Mouse (Mus musculus) ES-CJ7 (cell line): ENCODE measurements around the gene Etl4.

Source experiments
- DNase-seq: peaks from one replicate; pipeline ENCODE4 v3.0.0; 2011; ENCODE audit warnings: low read depth, low spot score

The Etl4 gene

DNA sequence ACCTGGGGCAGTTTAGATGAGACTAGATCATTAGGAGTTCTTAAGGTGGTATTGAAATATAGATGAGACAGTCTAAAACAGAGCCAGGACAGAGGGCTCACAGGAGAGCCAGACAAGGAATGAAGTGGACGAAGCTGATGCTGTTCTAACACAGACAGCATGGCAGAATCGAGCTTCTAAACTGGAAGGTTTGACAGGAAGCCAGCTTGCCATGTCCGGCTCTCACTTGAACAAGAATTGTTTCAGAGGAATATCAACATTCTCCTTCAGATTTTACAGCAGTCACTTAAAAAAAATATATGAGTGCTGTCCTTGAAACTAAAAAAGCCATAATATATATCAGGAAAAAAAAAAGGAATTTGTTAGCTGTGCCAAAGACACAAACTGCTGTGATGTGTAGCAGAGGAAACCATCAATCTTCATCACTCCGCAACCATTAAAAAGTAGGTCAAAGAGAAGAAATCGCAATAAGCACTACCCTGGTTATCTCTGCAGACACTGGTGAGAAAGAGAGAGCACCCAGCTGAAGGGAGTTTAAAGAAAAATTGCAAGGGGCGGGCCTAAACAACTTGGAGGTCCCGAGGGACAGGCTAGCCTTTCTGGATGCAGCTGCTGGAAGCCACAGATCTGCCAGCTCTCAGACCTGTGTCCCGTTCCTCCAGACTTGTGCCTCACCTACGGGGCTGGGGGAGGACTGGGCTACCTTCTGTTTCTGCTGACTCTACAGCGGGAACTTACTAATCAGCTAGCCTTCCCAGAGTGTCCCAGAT, 534.3 kb downstream of the Etl4 start:
- DNase-seq: peak; percentile 6

DNA sequence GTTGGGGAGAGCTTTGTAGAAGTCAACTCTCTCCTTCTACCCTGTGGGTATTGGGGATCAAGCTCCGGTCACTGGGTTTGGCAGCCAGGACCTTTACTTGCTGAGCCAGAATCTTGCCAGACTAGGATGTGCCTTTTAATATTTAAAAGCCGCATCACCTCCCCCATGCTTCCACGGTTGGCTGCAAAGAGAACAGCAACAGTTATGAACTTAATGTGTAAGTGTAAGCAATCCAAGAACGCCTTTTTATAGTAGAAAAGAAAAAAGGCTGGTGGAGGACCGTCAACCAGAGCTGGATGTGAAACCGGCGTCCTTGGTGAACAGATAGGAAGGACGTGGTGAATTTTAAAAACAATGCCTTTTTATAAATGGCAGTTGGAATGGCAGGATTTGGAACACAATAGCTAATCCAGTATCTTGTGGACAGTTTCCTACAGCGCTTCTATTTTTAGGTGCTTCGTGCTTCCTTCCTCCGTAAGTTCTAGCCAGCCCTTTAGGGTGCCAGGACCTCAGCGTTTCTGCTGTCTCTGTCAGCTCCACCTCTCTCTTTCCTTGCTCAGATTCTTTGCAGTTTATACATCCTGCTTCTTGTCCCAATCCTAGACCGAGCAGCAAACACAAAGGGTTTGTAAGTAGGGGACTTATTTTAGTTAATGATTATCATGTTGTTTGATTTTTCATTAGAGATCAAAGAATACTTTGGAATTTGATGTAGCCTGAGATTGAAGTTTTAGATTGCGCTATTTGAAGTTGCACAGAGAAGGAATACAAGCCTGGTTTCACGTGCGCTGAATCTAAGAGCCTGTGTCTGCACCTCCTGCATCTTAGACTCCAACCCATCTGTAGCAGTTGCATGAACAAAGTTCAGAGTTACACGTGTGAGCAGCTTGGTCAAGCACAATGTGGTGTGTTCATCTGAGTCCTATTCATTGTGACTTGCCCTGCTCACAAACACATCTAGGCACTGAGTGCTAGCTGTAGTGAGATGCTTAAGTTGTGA, 535.9 kb downstream of the Etl4 start:
- DNase-seq: peak; percentile 47

DNA sequence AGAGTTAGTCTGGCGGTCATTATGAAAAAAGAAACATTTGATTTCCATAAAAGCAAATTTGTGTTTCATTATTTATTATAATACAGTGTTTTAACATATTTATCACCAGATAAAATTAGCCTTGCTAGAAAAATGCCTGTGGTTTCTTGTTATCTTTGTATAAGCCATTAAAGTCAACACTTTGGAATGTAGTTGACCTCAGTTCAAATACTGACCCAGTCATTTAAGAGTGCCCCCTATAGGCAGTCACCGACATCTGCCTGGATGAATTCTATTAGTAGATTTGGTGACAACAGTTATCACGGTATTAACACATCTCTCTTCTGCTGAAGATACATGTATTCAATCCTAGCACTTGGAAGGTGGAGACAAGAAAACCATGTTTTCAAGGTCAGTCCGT, 536.6 kb downstream of the Etl4 start:
- DNase-seq: peak; percentile 42

DNA sequence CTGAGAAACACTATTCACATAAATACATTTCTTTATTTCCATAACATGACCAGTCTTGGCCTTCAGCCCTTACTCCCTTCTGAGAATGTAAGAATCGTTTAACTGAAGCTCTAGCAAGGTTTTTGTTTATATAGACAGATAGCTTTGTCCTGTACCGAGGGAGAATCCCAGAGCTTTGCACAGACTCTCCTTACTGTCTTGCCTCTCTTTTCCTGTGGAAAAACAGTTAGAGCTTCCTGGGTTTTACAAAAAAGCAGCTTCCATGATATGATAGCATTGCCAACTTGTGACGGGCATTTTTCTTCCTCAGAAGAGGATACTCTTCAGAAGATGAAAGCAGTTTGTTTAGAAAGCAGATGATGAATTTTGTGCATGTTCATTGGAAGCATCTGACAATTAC, 541.4 kb downstream of the Etl4 start:
- no peak for DNase-seq

DNA sequence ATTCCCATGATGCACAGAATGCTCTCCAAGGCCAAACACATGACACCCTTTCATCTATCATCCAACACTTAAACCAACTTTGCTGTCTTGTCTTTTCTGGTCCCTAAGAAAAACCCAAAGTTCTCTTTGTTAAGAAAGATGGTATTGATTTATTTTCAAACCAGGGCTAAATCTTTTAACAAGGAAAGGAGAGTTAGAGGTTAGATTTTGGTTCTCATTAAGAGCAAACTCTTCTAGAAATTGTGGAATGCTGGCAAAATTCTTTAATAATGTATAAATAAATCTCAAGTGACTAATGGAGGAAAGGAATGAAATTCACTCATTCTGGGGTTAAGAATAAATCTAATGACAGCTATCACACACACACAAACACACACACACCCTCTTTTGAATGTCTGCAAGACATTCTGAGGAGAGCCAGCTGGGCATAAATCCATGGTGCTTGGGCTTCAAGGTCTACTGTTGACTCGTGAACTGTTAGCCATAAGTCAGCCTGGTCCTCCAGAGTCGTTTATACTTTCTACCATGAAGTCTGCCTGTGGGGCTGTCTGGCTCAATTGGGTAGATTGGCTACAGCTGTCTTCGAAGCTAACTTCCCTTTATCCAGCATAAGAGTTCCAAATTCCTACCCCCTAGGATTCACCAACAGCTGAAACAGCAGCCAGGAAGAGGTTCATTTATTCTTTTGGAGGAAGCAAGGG, 544.1 kb downstream of the Etl4 start:
- DNase-seq: no peak

DNA sequence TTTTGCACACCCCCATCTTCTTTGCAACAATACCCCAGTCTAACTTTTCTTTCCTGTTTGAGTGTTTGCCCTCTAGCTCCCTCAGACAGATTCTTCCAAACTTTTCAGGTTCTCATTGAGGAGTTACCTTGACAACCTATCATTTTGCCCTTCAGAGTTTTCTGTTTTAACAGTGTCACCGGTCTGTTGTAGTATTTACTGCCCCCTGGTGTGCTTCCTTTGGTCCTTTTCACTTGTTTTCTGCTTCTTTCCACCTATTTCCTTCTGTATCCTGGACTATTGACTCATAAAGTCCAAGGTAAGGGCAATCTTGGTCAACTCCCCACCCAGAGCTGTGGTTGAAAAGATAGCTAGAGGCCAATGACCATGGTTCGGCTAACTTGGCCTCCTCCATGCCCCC, 569.6 kb downstream of the Etl4 start:
- DNase-seq: no peak

DNA sequence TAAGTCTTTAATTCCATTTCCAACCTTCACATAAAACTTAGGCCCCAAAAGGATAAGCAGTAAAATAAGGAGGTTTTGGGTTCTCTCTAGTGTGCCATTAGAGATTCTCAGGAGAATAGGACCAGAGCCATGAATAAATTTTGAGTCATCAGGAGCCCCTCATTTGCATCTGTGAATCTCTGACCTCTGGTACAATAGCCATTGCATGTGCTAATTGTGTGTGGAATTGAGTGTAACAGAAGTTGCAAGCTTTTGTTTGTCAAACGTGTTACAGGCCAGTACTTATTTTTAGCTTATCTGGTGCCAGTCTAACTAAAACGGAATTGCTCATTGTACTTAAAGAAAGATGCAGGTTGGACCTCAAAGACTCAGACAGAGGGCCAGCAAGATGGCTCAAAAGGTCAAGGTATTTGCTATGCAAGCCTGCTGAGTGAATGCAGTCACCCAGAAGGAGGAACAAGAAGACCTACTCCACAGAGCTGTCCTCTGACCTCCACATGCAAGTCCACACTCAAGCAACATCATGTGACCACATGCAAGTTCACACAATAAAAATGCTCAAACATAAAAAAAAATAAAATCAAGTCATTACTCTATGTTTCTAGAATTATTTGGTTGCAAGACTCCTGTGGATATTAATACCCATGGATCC, 576.7 kb downstream of the Etl4 start:
- peak; percentile 40 for DNase-seq

DNA sequence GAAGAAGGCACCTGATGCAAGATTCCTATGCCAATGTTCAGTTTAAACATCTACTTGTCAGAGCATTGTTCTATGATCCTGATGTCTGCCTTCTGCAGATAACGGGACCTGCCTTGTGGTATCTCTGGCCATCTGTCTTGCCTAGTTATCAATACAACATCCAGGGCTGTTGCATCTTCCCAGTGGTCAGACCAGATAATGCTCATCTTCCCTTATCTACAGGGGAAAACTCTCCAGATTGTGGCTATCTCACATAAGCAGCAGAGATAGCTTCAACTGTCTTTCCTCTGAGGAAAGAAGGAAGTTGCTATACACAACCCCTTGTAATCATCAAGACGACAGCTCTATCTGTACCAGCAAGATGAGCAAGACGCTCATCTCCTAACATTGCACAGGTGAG, 579.5 kb downstream of the Etl4 start:
- DNase-seq: no peak

DNA sequence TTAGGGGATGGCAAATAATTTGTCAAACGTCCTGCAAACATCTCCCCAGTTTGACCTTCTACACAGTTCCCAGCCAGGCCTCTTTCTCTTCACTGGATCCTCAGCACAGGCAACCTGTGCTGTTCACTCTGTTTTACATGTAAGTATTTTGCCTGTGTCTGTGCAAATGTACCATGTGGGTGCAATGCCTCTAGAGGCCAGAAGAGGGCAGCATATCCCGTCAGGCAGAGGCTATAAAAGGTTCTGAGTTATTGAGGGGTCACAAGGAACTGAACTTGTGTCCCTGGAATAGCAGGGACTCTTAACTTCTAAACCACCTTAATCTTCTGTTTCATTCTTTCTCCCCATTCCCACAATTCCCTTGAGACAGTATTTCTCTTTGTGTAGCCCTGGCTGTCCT, 582.5 kb downstream of the Etl4 start:
- peak; percentile 46 for DNase-seq

DNA sequence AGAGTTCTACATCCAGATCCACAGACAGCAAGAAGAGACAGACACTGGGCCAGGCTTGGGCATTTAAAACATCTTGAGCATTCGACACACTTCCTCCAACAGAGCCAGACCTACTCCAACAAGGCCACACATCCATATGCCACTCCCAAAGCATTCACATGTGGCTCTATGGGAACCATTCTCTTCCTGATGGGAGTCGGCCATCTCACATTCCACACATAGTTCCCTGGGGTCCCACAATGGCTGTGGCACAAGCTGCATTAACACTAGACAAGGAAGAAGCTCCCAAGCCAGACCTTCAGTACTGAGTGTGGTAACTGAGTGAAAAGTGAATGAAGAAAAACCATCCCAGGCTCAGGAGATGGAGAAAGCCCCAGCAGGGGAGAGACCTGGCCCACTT, 584.2 kb downstream of the Etl4 start:
- peak; percentile 89 for DNase-seq

DNA sequence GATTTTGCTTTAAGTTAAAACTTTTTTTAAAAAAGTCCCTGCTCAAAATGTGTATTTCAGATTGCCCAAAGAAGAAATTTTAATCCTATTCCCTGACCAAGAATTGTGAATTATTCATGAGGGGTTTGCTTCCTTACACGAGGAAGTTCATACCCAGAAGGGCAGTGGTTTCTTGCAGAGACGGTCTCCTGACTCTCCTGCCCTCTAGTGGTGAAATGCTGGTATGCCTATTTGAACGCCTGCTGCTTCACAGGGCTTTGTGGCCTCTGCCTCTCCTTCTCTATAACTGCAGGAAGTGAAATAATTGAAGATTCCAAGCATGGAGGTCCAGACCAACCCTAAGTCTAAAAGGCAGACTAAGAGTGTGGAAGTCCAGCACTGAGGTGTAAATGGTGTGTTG, 585.1 kb downstream of the Etl4 start:
- peak; percentile 89 for DNase-seq

DNA sequence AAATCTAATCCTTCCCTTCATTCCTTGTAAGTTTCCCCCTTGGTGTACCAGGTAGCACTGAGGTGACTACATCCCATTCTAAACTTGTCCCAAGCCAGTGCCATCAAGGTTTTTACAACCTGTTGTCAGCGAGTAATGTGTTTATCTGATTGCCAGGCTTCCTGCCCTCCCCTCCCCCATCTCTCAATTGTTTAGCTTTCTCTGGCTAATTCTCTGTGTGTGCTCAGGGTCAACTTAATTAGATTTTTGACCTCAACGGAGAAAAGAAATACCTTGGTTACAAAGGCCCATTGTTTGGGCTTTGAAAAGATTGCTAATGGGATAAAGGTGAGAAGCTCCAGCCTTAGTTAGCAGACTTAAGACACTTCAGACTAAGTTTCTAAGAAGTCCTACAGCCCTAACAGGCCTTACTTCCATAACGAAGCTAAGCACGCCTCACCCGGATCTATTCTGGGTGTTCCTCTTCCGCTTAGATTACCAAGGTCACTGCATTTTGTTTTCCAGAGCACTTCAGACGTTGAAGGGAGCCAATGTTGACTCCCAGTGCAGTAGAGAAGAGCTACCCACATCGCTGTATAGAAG, 586.7 kb downstream of the Etl4 start:
- DNase-seq: peak; percentile 94

DNA sequence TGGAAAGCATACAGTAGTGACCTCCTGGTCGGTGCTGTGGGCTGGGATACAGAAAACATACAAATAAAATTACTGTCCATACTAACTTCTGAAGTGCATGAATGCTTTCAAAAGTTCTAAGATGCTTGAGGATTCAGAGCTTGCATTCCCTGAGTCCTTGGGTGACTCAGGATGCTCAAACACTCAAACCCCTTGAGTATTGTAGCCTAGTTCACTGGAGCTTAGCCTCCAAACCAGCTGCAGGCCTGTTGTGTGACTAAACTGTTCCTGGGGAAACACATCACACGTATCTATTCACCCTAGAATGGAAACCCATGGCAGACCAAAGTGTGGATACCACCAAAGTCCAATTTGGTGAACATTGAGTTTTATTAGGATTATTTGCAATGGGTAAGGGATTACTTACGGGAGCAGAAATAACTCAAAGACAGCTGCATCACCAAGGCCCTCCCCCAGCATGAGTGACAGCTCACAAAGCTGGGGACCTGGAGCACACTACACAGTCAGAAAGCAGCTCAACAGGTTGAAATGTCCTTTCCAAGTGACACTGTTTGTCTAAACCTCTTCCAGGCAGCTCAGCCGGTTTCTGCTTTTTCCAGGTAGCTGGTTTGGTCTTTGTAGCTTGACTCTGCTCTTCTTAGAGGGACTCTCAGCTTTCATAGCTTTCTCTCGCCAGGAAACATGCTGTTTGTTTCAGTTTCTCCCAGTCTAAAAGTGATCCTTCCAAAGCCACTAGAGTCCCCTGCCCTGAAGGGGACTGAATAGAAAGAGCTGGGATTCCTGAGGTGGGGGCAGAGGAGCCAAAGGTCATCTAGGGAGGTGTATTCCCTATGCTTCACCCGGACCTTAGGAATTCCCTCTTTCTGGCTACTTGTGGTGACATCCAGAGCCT, 598.5 kb downstream of the Etl4 start:
- peak; percentile 30 for DNase-seq

DNA sequence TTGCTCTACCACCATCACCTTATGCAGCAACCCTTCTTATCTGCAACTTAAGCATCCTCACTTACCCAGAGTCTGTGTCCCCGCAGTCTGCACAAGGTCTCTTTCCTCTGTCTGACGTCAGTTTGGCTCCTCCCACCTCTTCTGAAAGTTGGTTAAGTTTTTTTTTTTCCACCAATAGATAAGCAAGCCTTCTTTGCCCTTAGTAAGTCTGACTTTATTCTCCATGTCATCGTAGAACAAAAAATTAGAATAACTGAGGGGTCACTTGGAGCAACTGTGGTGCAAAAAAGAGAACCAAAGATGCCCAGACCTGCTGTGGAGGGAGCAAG, 599.1 kb downstream of the Etl4 start:
- DNase-seq: no peak

DNA sequence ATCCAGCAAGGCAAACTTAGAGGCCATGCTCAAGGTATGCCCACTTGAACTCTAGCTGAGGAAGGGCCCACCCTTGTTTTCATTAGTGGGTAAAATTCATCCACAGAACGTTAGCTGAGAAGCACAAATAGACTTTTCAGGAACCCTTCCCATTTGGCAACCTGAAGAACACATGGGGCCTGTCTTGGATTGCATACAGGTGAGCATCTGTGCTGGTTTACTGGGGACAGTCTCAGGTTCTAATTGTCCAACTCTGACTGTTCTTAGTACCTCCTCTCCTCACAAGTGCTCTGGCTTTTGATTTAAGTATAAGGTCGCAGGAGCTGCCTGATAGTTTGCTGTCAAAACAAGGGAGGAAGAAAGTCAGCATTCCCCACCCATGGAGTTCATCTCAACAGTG, 600.5 kb downstream of the Etl4 start:
- DNase-seq: no peak

DNA sequence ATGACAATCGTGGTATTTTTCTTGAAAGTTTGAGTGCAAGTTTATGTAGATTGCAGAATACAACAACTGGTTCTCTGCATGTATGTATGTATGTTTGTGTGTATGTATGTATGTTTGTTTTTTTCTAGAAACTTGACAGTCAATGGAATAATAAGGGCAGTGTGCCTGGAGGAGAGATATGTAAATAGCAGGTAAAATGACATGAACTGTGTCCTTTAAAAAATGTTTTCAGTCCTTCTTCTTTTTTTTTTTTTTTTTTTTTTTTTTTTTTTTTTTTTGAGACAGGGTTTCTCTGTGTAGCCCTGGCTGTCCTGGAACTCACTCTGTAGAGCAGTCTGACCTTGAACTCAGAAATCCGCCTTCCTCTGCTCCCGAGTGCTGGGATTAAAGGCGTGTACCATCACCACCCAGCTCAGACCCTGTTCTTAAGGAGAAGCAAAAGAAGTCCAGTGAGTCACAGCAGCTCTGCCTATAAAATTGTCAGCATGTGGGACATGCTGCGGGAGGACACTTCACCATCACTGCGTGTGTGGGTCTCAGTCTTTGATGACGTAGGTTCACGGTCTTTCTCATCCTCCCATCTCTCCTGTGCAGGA, 606.8 kb downstream of the Etl4 start:
- peak; percentile 70 for DNase-seq

DNA sequence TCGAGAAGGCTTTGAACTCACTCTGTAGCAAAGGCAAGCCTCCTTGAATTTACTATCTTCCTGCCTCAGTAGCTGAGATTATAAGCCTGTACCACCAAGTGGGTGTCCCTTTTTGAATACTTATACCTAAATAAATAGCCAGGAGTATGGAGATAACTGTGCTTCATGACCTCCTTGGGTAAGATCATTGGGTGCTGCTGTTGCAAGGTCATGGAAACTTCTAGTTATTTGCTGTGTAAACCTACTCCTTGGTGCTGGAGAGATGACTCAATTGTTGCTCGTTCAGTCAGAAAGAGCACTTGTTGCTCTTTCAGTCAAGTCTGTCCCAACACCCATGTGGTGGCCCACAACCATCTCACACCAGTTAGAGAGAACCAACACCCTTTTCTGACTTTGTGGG, 608.3 kb downstream of the Etl4 start:
- DNase-seq: no peak

DNA sequence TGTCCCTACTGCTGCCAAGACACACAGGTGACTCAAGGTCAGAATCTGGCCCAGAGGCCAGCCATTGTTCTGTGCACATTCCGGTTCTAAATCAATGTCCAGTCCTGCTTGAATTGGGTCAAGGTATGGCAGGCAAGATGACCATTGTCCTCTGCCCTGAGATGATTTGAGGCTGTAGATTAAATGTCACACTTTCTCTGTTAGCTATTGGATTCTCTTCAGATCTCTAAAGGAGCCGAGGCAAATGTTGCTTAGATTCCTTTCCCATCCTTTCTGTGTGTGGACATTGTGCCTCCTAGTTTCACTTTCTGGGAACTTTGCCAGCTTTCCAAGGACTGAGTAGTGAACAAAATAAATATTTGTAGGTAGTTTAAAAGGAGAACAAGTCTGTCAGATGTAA, 608.9 kb downstream of the Etl4 start:
- DNase-seq: no peak

DNA sequence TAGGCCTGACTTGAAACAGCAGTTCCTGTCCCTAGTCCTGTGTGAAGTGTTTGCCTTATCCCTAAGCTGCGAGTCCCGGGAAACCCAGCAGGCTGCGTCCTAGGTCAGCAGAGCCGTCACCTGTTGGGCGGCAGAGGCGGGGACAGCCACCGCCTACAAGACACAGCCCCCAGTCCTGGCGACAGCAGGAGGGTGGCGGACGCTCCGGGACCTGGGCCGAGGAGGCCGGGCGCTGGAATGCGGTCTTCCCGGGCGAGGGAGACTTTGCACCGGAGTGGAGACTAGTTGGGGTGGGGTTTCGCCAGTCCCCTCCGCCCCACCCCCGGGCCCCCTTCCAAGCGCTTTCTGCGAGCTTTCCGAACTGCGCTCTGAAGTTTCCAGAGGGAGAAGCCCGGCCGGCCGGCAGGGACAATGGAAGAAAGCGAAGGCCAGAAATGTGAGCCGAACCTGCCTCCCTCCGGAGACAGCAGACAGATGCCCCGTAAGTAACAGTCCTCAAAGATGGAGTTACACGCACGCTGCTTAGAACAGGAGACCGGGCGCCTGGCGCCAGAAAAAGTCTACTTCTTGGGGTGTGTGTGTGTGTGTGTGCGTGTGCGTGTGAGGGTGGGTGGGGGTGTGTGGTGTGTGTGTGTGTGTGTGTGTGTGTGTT, 610.0 kb downstream of the Etl4 start:
- peak; percentile 81 for DNase-seq

DNA sequence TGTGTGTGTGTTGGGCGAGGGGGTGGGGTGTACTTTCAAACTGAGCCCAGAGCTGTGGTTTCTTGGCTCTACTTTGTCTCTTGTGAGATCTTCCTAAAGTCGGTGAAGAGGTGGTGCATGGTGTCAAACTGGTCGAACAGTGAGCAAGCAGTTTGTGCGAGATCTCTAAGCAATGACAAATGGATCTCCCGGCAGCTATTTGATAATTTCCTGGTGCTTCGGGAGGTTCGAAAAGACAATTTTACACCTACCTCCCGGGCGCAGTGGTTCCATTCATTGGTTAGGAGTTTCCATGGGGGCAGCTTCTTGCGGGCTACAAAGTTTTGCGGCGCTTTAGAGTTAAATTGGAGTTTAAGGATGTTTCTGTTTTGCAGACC, 610.5 kb downstream of the Etl4 start:
- DNase-seq: no peak
